Mouse (Mus musculus): ENCODE measurements around the gene Greb1. TPM values are rescaled to one million over a fixed set of nuclear protein-coding genes. Genes with fewer than 3 reads are reported as not detected.
A peak's percentile ranks its signal among the peaks of the same experiment; 100 is the strongest.

Greb1 gene
- polyA plus RNA-seq, 1 experiment: 1.4 TPM

- no peak overlapping the region for H3K4me3 ChIP-seq (replicated peaks; ENCODE audit: insufficient read depth, low read depth, low read length)
- no peaks in the 10 kb centered on the region for H3K4me1 ChIP-seq (ENCODE audit: control insufficient read depth, insufficient read depth, low read length)
- DNase-seq: no peak
- H3K27ac ChIP-seq (ENCODE audit: insufficient read depth, low read length): no peak overlapping the region
- no peak for TF ChIP-seq POLR2A (IDR thresholded peaks at IDR 0.05; ENCODE audit: borderline replicate concordance, insufficient read depth, low read length)
- TF ChIP-seq CTCF (IDR thresholded peaks at IDR 0.05; ENCODE audit: borderline replicate concordance, insufficient read depth, low read depth, low read length): no peak
- WGBS: 69% methylated on average over 3 of the region's 3 CpGs
- no peaks in the 10 kb centered on the region for H3K27me3 ChIP-seq (ENCODE audit: control insufficient read depth, insufficient read depth, low read length)
Measured at GRCm38 (mm10) chr12:16669176-16669575, 131.5 kb downstream of the Greb1 start.

- 17% methylated on average over 1 of the region's 2 CpGs for WGBS
- Histone ChIP-seq H3K4me1 (ENCODE audit: control insufficient read depth, insufficient read depth, low read length) (no peaks in the 10 kb centered on the region), H3K27ac (ENCODE audit: insufficient read depth, low read length) (no peak overlapping the region), H3K4me3 (replicated peaks; ENCODE audit: insufficient read depth, low read depth, low read length) (no peak overlapping the region), H3K27me3 (ENCODE audit: control insufficient read depth, insufficient read depth, low read length) (no peaks in the 10 kb centered on the region)
- TF ChIP-seq CTCF (IDR thresholded peaks at IDR 0.05; ENCODE audit: borderline replicate concordance, insufficient read depth, low read depth, low read length) (no peak), POLR2A (IDR thresholded peaks at IDR 0.05; ENCODE audit: borderline replicate concordance, insufficient read depth, low read length) (no peak)
- no peak for DNase-seq
Measured at GRCm38 (mm10) chr12:16665022-16665421, 135.7 kb downstream of the Greb1 start.

GRCm38 (mm10) chr12:16662955-16663585, 137.6 kb downstream of the Greb1 start:
- TF ChIP-seq POLR2A (IDR thresholded peaks at IDR 0.05; ENCODE audit: borderline replicate concordance, insufficient read depth, low read length) (no peak), CTCF (IDR thresholded peaks at IDR 0.05; ENCODE audit: borderline replicate concordance, insufficient read depth, low read depth, low read length) (no peak)
- DNase-seq: peak in 1 of 2 experiments; percentile 39
- Histone ChIP-seq H3K4me1 (ENCODE audit: control insufficient read depth, insufficient read depth, low read length) (no peaks in the 10 kb centered on the region), H3K27me3 (ENCODE audit: control insufficient read depth, insufficient read depth, low read length) (no peaks in the 10 kb centered on the region), H3K4me3 (replicated peaks; ENCODE audit: insufficient read depth, low read depth, low read length) (no peak overlapping the region), H3K27ac (ENCODE audit: insufficient read depth, low read length) (no peak overlapping the region)
- WGBS: 31% methylated on average over 6 of the region's 6 CpGs

GRCm38 (mm10) chr12:16661936-16662335, 138.8 kb downstream of the Greb1 start:
- TF ChIP-seq POLR2A (IDR thresholded peaks at IDR 0.05; ENCODE audit: borderline replicate concordance, insufficient read depth, low read length) (no peak), CTCF (IDR thresholded peaks at IDR 0.05; ENCODE audit: borderline replicate concordance, insufficient read depth, low read depth, low read length) (no peak)
- WGBS: 46% methylated on average over 2 of the region's 2 CpGs
- no peak overlapping the region for H3K4me3 ChIP-seq (replicated peaks; ENCODE audit: insufficient read depth, low read depth, low read length)
- no peak overlapping the region for H3K27ac ChIP-seq (ENCODE audit: insufficient read depth, low read length)
- DNase-seq: no peak
- H3K4me1 ChIP-seq (ENCODE audit: control insufficient read depth, insufficient read depth, low read length): no peaks in the 10 kb centered on the region
- H3K27me3 ChIP-seq (ENCODE audit: control insufficient read depth, insufficient read depth, low read length): no peaks in the 10 kb centered on the region

DNA sequence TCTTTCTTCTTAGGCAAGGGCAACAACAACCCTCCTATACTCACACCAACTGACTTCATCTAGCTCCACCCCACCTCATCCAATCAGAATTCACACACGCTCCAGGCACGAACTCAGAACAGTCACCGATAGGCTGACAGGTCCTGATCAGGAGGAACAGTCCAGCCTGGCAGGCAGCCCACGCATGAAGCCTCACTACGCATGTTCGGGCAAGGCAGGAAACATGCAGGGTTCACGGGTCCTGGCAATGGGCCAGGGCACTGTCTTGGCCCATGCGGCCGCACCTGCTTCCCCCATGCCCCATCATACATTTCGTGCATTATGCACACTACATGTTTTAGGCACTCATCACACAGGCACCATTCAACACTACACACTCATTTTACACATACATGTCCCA, 139.2 kb downstream of the Greb1 start:
- Histone ChIP-seq H3K4me1 (ENCODE audit: control insufficient read depth, insufficient read depth, low read length) (no peaks in the 10 kb centered on the region), H3K27ac (ENCODE audit: insufficient read depth, low read length) (no peak overlapping the region), H3K4me3 (replicated peaks; ENCODE audit: insufficient read depth, low read depth, low read length) (no peak overlapping the region), H3K27me3 (ENCODE audit: control insufficient read depth, insufficient read depth, low read length) (no peaks in the 10 kb centered on the region)
- no peak for DNase-seq
- WGBS: 42% methylated on average over 10 of the region's 10 CpGs
- TF ChIP-seq CTCF (IDR thresholded peaks at IDR 0.05; ENCODE audit: borderline replicate concordance, insufficient read depth, low read depth, low read length) (no peak), POLR2A (IDR thresholded peaks at IDR 0.05; ENCODE audit: borderline replicate concordance, insufficient read depth, low read length) (no peak)

DNA sequence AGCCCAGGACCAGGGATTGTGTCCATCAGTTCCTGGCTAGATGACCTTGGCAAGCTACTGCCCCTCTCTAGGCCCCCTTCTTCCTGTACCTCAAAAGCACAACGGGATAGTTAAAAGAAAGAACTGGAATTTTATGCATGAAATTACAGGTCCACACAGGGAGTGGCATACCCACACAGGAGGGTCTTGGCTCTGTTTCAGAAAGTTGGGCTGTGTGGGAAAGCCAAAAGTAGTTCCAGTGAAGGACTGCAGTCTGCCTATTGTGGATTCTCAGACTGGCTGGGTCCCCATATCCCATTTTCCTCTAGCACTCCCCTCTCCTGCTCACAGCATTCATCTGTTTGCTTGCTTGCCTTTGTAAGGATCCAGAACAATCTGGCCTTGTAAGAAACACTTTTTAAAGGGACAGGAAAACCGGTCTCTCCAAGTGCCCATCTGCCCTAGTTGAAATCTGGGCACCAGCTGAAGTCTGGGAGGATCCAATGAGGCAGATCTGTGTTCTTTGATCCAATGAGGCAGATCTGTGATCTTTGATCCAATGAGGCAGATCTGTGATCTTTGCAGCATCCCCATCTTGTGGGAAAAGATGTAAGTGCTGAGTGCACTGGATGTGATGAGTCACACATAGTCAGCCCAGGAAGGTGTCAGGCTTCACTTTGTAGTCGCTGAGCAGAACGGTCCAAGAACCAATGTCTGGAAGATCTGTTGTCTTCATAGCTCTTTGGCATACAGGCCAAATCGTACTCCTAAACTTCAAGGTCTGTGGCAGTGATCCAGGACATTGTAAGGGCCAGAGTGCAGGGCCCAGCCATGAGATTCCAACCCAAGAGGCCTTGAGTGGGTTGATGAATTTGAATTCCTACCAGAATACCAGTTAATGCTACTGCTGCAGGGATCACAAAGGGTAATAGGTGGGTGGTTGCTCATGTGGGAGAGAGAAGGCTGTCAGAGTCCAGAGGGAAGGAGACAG, 143.5 kb downstream of the Greb1 start:
- Histone ChIP-seq H3K4me1 (ENCODE audit: control insufficient read depth, insufficient read depth, low read length) (no peaks in the 10 kb centered on the region), H3K4me3 (replicated peaks; ENCODE audit: insufficient read depth, low read depth, low read length) (no peak overlapping the region), H3K27me3 (ENCODE audit: control insufficient read depth, insufficient read depth, low read length) (no peaks in the 10 kb centered on the region), H3K27ac (ENCODE audit: insufficient read depth, low read length) (no peak overlapping the region)
- peak in 1 of 2 experiments; percentile 19 for DNase-seq
- no peak for TF ChIP-seq CTCF (IDR thresholded peaks at IDR 0.05; ENCODE audit: borderline replicate concordance, insufficient read depth, low read depth, low read length)
- TF ChIP-seq POLR2A (IDR thresholded peaks at IDR 0.05; ENCODE audit: borderline replicate concordance, insufficient read depth, low read length): no peak
- 36% methylated on average over 5 of the region's 5 CpGs for WGBS

GRCm38 (mm10) chr12:16655604-16656003, 145.1 kb downstream of the Greb1 start:
- no peak overlapping the region for H3K27ac ChIP-seq (ENCODE audit: insufficient read depth, low read length)
- DNase-seq: no peak
- TF ChIP-seq CTCF (IDR thresholded peaks at IDR 0.05; ENCODE audit: borderline replicate concordance, insufficient read depth, low read depth, low read length) (no peak), POLR2A (IDR thresholded peaks at IDR 0.05; ENCODE audit: borderline replicate concordance, insufficient read depth, low read length) (no peak)
- no peaks in the 10 kb centered on the region for H3K4me1 ChIP-seq (ENCODE audit: control insufficient read depth, insufficient read depth, low read length)
- no peak overlapping the region for H3K4me3 ChIP-seq (replicated peaks; ENCODE audit: insufficient read depth, low read depth, low read length)
- no peaks in the 10 kb centered on the region for H3K27me3 ChIP-seq (ENCODE audit: control insufficient read depth, insufficient read depth, low read length)
- WGBS: 86% methylated on average over 4 of the region's 4 CpGs
